Comparison of ENCODE assay signal across 8 mouse cellular contexts in genomic region chr16:14159746-14160131, GRCm38 (mm10). TPM values are rescaled to one million over a fixed set of nuclear protein-coding genes. Genes with fewer than 3 reads are reported as not detected.
A peak's percentile ranks its signal among the peaks of the same experiment; 100 is the strongest.
DNase-seq lines count a peak whose midpoint lies in the region; ATAC-seq and TF ChIP-seq lines count a peak whose summit lies in the region.

No protein-coding gene starts in this region.

- peak overlapping the region; percentile 99 for H3K27ac ChIP-seq in heart, adult 2 months
- peak overlapping the region; percentile 93 for H3K27ac ChIP-seq in midbrain, embryonic 11.5 days (ENCODE audit: low read depth, low read length)

- H3K79me2 ChIP-seq in heart, adult 2 months (replicated peaks; ENCODE audit: control insufficient read depth, insufficient read depth, low read length), result peaks cover 2% of the 10 kb centered on the region; the same call in 1 of the 2 replicates

- WGBS in heart, adult 2 months, result under 1% methylated on average over 10 of the region's 10 CpGs
- under 1% methylated on average over 10 of the region's 10 CpGs for WGBS in midbrain, embryonic 11.5 days

- no peaks in the 10 kb centered on the region for H3K9me3 ChIP-seq in midbrain, embryonic 11.5 days (ENCODE audit: control insufficient read depth, low read length)

- peak overlapping the region; percentile 74 for H3K4me2 ChIP-seq in midbrain, embryonic 11.5 days

- peak in 1 of 2 experiments; percentile 71 for DNase-seq in heart, adult 2 months
- no peak for DNase-seq in heart, adult 11 months
- DNase-seq in frontal cortex, postnatal 36 days (ENCODE audit: low spot score in 2 of 2), result peak; percentile 62 to 90
- DNase-seq in left cerebral cortex, postnatal 4 days, result peak; percentile 67
- DNase-seq in midbrain, embryonic 11.5 days (ENCODE audit: low spot score, missing footprints), result peak; percentile 97
- DNase-seq in skeletal muscle tissue, adult 2 months (ENCODE audit: low read depth, low spot score), result peak; percentile 75

- TF ChIP-seq CTCF in heart, adult 2 months (IDR thresholded peaks at IDR 0.05), result peak; percentile 94

- TF ChIP-seq EP300 in heart, adult 2 months (IDR thresholded peaks at IDR 0.05; ENCODE audit: insufficient read depth, low read depth, low read length), result no peak

- H3K4me3 ChIP-seq in heart, adult 2 months, result peak overlapping the region; percentile 86
- H3K4me3 ChIP-seq in midbrain, embryonic 11.5 days (ENCODE audit: low read depth, low read length), result peak overlapping the region; percentile 71

- peaks cover 5% of the 10 kb centered on the region for H3K4me1 ChIP-seq in heart, adult 2 months (ENCODE audit: control insufficient read depth, insufficient read depth, low read length)
- peaks cover 17% of the 10 kb centered on the region for H3K4me1 ChIP-seq in midbrain, embryonic 11.5 days (ENCODE audit: control insufficient read depth, insufficient read depth, low read length)

- peak overlapping the region; percentile 79 for H3K9ac ChIP-seq in heart, adult 2 months (ENCODE audit: low read depth, low read length)
- peak overlapping the region; percentile 82 for H3K9ac ChIP-seq in midbrain, embryonic 11.5 days (ENCODE audit: low read length)

- no peak for TF ChIP-seq POLR2A in heart, adult 2 months (IDR thresholded peaks at IDR 0.05; ENCODE audit: insufficient read depth, low read depth, low read length)

- H3K36me3 ChIP-seq in heart, adult 2 months (ENCODE audit: control insufficient read depth, insufficient read depth, low read length), result no peaks in the 10 kb centered on the region; the same call in 1 of the 2 replicates
- no peaks in the 10 kb centered on the region for H3K36me3 ChIP-seq in midbrain, embryonic 11.5 days (ENCODE audit: control insufficient read depth, insufficient read depth, low read length)

- no peaks in the 10 kb centered on the region for H3K27me3 ChIP-seq in heart, adult 2 months (ENCODE audit: control insufficient read depth, insufficient read depth, low read length)
- H3K27me3 ChIP-seq in midbrain, embryonic 11.5 days (ENCODE audit: control insufficient read depth, insufficient read depth, low read length), result no peaks in the 10 kb centered on the region

- ATAC-seq in common myeloid progenitor, adult 5-6 weeks (replicated peaks; ENCODE audit: low read depth, poor library complexity, severe bottlenecking), result peak; percentile 39
- peak; percentile 43 for ATAC-seq in inflammation-experienced regulatory T-cells, adult 6 months
- ATAC-seq in midbrain, embryonic 11.5 days (ENCODE audit: low FRiP score), result peak; percentile 2; the same call in 1 of the 2 replicates

- intact Hi-C loops in heart, adult 2 months (cut with DNase I), result loop anchor here (1.0 to 10.0 kb wide), 4 partner anchors 35 to 335 kb away; partner anchors contain the start of genes Fopnl, Mpv17l and Pdxdc1
- intact Hi-C loops in left cerebral cortex, postnatal 4 days (cut with DNase I), result no loop called here

RNA-seq across cellular contexts. Expression of gene Nde1, which starts 3.3 kb away (rescaled TPM):
- total RNA-seq in heart, adult 2 months (2021), result 10 to 100 TPM; 30.0 to 31.9 TPM
- 28.2 and 39.7 TPM in 2 replicates for polyA plus RNA-seq in heart, adult 2 months (2012; rRNA removed)
- total RNA-seq in common myeloid progenitor, adult 5-6 weeks (2017), result 62.4 and 88.1 TPM in 2 replicates
- 100 to 1,000 TPM in 1 of 3 experiments, 10 to 100 TPM in 2; 88.3 to 134 (median 98.5) TPM for polyA plus RNA-seq in inflammation-experienced regulatory T-cells, adult 6 months (2017; shearing (Covaris generic))
- 10 to 100 TPM; 13.4 to 15.8 TPM for total RNA-seq in left cerebral cortex, postnatal 4 days (2021)
- polyA plus RNA-seq in midbrain, embryonic 11.5 days (2014; fragmentation: Nextera tagmentation; extraction: Ambion mirVana), result 176 and 181 TPM in 2 replicates

RNA-seq across cellular contexts. Expression of gene Marf1, which starts 3.4 kb away (rescaled TPM):
- 10 to 100 TPM; 32.4 to 36.1 TPM for total RNA-seq in heart, adult 2 months (2021)
- polyA plus RNA-seq in heart, adult 2 months (2012; rRNA removed), result 8.3 and 19.2 TPM in 2 replicates
- total RNA-seq in common myeloid progenitor, adult 5-6 weeks (2017), result 31.7 and 32.9 TPM in 2 replicates
- 10 to 100 TPM; 31.1 to 35.7 (median 32.0) TPM for polyA plus RNA-seq in inflammation-experienced regulatory T-cells, adult 6 months (2017; shearing (Covaris generic))
- total RNA-seq in left cerebral cortex, postnatal 4 days (2021), result 10 to 100 TPM; 43.2 to 45.8 TPM
- 17.4 and 17.6 TPM in 2 replicates for polyA plus RNA-seq in midbrain, embryonic 11.5 days (2014; fragmentation: Nextera tagmentation; extraction: Ambion mirVana)
